Mouse (Mus musculus) ES-Bruce4 (cell line): Measurements from ENCODE around the gene Hist1h2bg. TPM values are rescaled to one million over a fixed set of nuclear protein-coding genes. Genes with fewer than 3 reads are reported as not detected.
A peak's percentile ranks its signal among the peaks of the same experiment; 100 is the strongest.

ENCODE experiments used
- H3K27ac ChIP-seq: 2 replicates; pipeline ENCODE4 v1.5.1; 2012; ENCODE audit warnings: low read length, inconsistent platforms; ENCODE audit not compliant: insufficient read depth
- H3K27me3 ChIP-seq: 2 replicates; pipeline ENCODE4 v1.6.1; 2012; ENCODE audit warnings: mild to moderate bottlenecking, low read length, inconsistent platforms; ENCODE audit not compliant: control insufficient read depth, poor library complexity, insufficient read depth, severe bottlenecking
- H3K36me3 ChIP-seq: 2 replicates; pipeline ENCODE4 v1.6.1; 2012; ENCODE audit warnings: inconsistent platforms, mild to moderate bottlenecking, low read length, moderate library complexity; ENCODE audit not compliant: control insufficient read depth, poor library complexity, insufficient read depth, severe bottlenecking
- H3K4me1 ChIP-seq: one replicate; pipeline ENCODE4 v1.8.1; 2011; ENCODE audit warnings: low read length; ENCODE audit not compliant: control insufficient read depth, insufficient read depth
- H3K4me3 ChIP-seq: 2 replicates; pipeline ENCODE4 v1.5.1; 2011; ENCODE audit warnings: low read depth, mild to moderate bottlenecking, low read length
- H3K9ac ChIP-seq: 2 replicates; pipeline ENCODE4 v1.6.1; 2012; ENCODE audit warnings: low read depth, mild to moderate bottlenecking, inconsistent platforms; ENCODE audit not compliant: poor library complexity, severe bottlenecking
- H3K9me3 ChIP-seq: replicated peaks from 2 replicates; pipeline ENCODE4 v1.6.1; 2012; ENCODE audit warnings: mild to moderate bottlenecking, low read length, inconsistent platforms; ENCODE audit not compliant: control insufficient read depth, poor library complexity, insufficient read depth, severe bottlenecking
- CTCF ChIP-seq: IDR thresholded peaks from one replicate; pipeline ENCODE4 v1.8.1; 2011; ENCODE audit warnings: low read depth, low read length
- EP300 ChIP-seq: IDR thresholded peaks from 2 replicates; pipeline ENCODE4 v1.6.1; 2011; ENCODE audit warnings: low read depth, low read length; ENCODE audit not compliant: insufficient read depth
- POLR2A ChIP-seq: IDR thresholded peaks from one replicate; pipeline ENCODE4 v1.8.1; 2011; ENCODE audit warnings: low read length; ENCODE audit not compliant: insufficient read depth
- polyA plus RNA-seq: library from polyadenylated mRNA; stranded (reverse); fragments of >200 nt; gene quantifications from 2 replicates; pipeline ENCODE4 v1.2.4, GENCODE M21; 2011; ENCODE audit warnings: low read depth; ENCODE audit not compliant: missing spikeins, insufficient read depth, insufficient read length

Hist1h2bg gene
- polyA plus RNA-seq: 13.4 and 16.7 TPM in 2 replicates

- Histone ChIP-seq H3K9ac (peak within 1 kb of the TSS; percentile 96), H3K4me1 (no peaks in the 10 kb centered on the region), H3K27ac (peak within 1 kb of the TSS; percentile 93), H3K4me3 (peak within 1 kb of the TSS; percentile 78), H3K9me3 (no peaks in the 10 kb centered on the region), H3K36me3 (no peaks in the 10 kb centered on the region), H3K27me3 (no peaks in the 10 kb centered on the region)
- TF ChIP-seq POLR2A (no peak), EP300 (no peak), CTCF (no peak)
These were observed at the start of gene Hist1h2bg, which contains the start of gene Hist1h2ae for GRCm38 (mm10) chr13:23571022-23571503. Gene Hist1h2bg, plus strand, starts transcription at chr13:23571396. Gene Hist1h2ae, minus strand, starts transcription at chr13:23571220.

- no peak overlapping the region for H3K27ac ChIP-seq
- TF ChIP-seq EP300 (0 out of 2 replicates have a peak, but pooled peaks have one; percentile 12), CTCF (no peak), POLR2A (no peak)
- H3K9ac ChIP-seq: peak overlapping the region; percentile 58; the same call in 1 of the 2 replicates
- H3K4me1 ChIP-seq: no peaks in the 10 kb centered on the region
- H3K36me3 ChIP-seq: no peaks in the 10 kb centered on the region
- H3K27me3 ChIP-seq: no peaks in the 10 kb centered on the region
- no peaks in the 10 kb centered on the region for H3K9me3 ChIP-seq
- H3K4me3 ChIP-seq: no peak overlapping the region
These were observed 49.5 kb upstream of the Hist1h2bg start for GRCm38 (mm10) chr13:23521703-23522102.

GRCm38 (mm10) chr13:23523976-23524375 lies 47.2 kb upstream of the Hist1h2bg start:
- TF ChIP-seq POLR2A (no peak), EP300 (no peak), CTCF (no peak)
- Histone ChIP-seq H3K9me3 (no peaks in the 10 kb centered on the region), H3K27ac (no peak overlapping the region), H3K4me1 (no peaks in the 10 kb centered on the region), H3K4me3 (no peak overlapping the region), H3K36me3 (no peaks in the 10 kb centered on the region), H3K27me3 (no peaks in the 10 kb centered on the region), H3K9ac (no peak overlapping the region)

- Histone ChIP-seq H3K4me1 (no peaks in the 10 kb centered on the region), H3K36me3 (no peaks in the 10 kb centered on the region), H3K9ac (no peak overlapping the region), H3K27me3 (no peaks in the 10 kb centered on the region), H3K27ac (no peak overlapping the region), H3K9me3 (no peaks in the 10 kb centered on the region), H3K4me3 (no peak overlapping the region)
- no peak for TF ChIP-seq EP300
- peak; percentile 72 for TF ChIP-seq CTCF
These were observed 46.5 kb upstream of the Hist1h2bg start for GRCm38 (mm10) chr13:23524654-23525053.

- Histone ChIP-seq H3K27ac (no peak overlapping the region; the same call in 1 of the 2 replicates), H3K9ac (peak overlapping the region; percentile 90)
These were observed 45.3 kb upstream of the Hist1h2bg start for GRCm38 (mm10) chr13:23525901-23526300.

GRCm38 (mm10) chr13:23526312-23526711 lies 44.9 kb upstream of the Hist1h2bg start:
- Histone ChIP-seq H3K9ac (peak overlapping the region; percentile 90), H3K27ac (no peak overlapping the region), H3K36me3 (no peaks in the 10 kb centered on the region), H3K27me3 (no peaks in the 10 kb centered on the region), H3K4me1 (no peaks in the 10 kb centered on the region), H3K9me3 (no peaks in the 10 kb centered on the region), H3K4me3 (peak overlapping the region; percentile 88)
- TF ChIP-seq EP300 (0 out of 2 replicates have a peak, but pooled peaks have one; percentile 8), POLR2A (no peak)

More at GRCm38 (mm10) chr13:23525901-23526300, 45.3 kb upstream of the Hist1h2bg start:
- Histone ChIP-seq H3K9me3 (no peaks in the 10 kb centered on the region), H3K4me1 (no peaks in the 10 kb centered on the region), H3K36me3 (no peaks in the 10 kb centered on the region), H3K4me3 (peak overlapping the region; percentile 88), H3K27me3 (no peaks in the 10 kb centered on the region)
- no peak for TF ChIP-seq EP300
- no peak for TF ChIP-seq CTCF
